Mouse (Mus musculus): ENCODE measurements around the gene Zfp36l2. TPM values are rescaled to one million over a fixed set of nuclear protein-coding genes. Genes with fewer than 3 reads are reported as not detected.

The Zfp36l2 gene
- polyA plus RNA-seq, 1 experiment from 2014 or later, result 4.2 TPM

DNA sequence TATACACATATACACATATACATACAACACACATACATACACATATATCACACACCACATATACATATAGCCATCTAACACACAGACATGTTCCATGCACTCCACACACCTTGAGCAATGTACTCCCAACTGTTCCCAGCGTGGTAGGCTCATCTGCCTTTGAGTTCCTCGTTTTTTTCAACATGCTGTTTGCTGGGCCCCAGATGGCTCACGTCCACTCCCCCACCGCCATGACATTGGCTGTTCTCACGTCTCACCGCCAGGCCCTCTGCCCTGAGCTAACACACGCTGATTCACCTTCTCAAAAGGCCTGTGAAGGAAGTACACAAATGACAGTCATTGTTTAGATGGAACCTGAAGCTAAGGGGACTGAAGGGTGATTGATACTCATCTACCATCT, 52.5 kb downstream of the Zfp36l2 start:
- no peaks in the 10 kb centered on the region; the same call in 1 of the 2 replicates for H3K4me1 ChIP-seq (ENCODE audit: control insufficient read depth, insufficient read depth, low read depth, low read length)
- WGBS, result 65% methylated on average over 7 of the region's 7 CpGs
- H3K4me3 ChIP-seq (ENCODE audit: low read length), result no peak overlapping the region
- H3K9ac ChIP-seq (ENCODE audit: low read depth, low read length), result no peak overlapping the region
- no peaks in the 10 kb centered on the region for H3K36me3 ChIP-seq (ENCODE audit: control insufficient read depth, insufficient read depth, low read length)
- no peaks in the 10 kb centered on the region for H3K9me3 ChIP-seq (ENCODE audit: control insufficient read depth, low read length)
- no peak for ATAC-seq
- no peaks in the 10 kb centered on the region for H3K27me3 ChIP-seq (replicated peaks; ENCODE audit: control insufficient read depth, insufficient read depth, low read length)
- no peak overlapping the region for H3K27ac ChIP-seq (ENCODE audit: low read depth, low read length)
- H3K4me2 ChIP-seq (ENCODE audit: low read length), result no peak overlapping the region

Data from hindbrain, embryonic 16.5 days (tissue).